Mouse (Mus musculus): ENCODE data around the gene Susd5.
"Not testable (repeated sequence)": the region's sequence is repeated elsewhere in the genome, so short reads cannot be mapped to it uniquely, and the experiment has no call there.

Susd5 gene

GRCm38 (mm10) chr9:114073681-114074080, 16.7 kb downstream of the Susd5 start:
- no peak for DNase-seq

- DNase-seq: no peak
These were observed 29.5 kb downstream of the Susd5 start for GRCm38 (mm10) chr9:114086422-114086821.

- no peak for DNase-seq
These were observed 30.3 kb downstream of the Susd5 start for GRCm38 (mm10) chr9:114087106-114087815.

- DNase-seq: not testable (repeated sequence)
These were observed 31.9 kb downstream of the Susd5 start for GRCm38 (mm10) chr9:114088885-114089284.

DNA sequence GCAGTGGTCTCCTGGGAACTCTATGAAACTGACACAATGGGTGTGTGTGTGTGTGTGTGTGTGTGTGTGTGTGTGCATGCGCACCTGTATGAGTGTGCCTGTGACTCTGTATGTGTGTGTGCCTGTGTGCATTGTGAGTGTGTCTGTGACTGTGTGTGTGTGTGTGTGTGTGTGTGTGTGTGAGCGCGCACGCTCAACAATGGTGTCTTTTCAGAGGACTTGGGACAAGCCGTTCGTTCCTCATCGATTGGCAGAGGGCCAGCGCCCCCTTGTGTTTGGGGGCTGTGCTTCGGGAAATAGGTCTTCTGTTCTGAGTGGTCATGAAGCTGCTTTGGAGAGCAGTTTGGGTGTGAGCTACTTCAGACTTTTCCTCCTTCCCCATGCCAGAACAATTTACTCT, 35.2 kb downstream of the Susd5 start:
- DNase-seq: peak; percentile 62 to 67

- no peak for DNase-seq
These were observed 37.9 kb downstream of the Susd5 start for GRCm38 (mm10) chr9:114094854-114095253.

- DNase-seq: no peak
These were observed 41.9 kb downstream of the Susd5 start for GRCm38 (mm10) chr9:114098716-114099302.

DNA sequence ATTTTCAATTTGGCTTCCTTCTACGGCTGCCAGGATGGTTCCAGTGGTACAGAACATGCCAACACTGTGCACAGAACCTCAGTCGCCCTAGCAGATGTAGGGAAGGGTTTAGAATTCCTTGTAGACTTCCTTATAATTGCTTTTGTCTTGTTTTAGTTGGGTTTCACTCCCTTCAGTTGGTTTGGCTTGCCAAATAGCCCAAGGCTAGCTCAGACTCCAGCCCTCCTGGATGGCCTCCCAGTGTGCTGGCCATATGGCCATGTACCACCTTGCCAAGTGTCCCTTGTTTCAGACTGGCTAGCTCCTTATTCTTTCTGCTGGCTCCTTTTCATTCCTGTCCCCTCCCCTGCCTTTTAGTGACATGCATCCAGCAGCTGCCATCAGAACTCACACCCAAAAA, 53.3 kb downstream of the Susd5 start:
- DNase-seq: no peak

DNA sequence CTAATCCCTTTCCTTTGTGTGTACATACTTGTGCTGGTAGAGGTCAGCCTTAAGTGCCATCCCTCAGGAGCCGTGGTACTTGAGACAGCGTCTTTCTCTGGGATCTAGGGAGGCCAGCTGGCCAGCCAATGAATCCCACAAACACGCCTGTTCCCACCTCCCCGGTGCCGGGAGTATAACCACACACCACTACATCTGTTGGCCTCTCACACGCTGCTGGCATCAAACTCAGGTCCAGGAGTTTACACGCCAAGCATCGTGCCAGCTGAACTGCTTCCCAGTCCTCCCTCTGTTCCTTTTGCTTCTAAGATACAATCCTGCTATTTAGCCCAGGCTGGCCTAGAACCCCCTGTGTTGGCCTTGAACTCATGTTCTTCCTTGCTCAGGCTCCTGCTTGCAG, 54.2 kb downstream of the Susd5 start:
- DNase-seq: no peak

GRCm38 (mm10) chr9:114112226-114112625, 55.3 kb downstream of the Susd5 start:
- no peak for DNase-seq

DNA sequence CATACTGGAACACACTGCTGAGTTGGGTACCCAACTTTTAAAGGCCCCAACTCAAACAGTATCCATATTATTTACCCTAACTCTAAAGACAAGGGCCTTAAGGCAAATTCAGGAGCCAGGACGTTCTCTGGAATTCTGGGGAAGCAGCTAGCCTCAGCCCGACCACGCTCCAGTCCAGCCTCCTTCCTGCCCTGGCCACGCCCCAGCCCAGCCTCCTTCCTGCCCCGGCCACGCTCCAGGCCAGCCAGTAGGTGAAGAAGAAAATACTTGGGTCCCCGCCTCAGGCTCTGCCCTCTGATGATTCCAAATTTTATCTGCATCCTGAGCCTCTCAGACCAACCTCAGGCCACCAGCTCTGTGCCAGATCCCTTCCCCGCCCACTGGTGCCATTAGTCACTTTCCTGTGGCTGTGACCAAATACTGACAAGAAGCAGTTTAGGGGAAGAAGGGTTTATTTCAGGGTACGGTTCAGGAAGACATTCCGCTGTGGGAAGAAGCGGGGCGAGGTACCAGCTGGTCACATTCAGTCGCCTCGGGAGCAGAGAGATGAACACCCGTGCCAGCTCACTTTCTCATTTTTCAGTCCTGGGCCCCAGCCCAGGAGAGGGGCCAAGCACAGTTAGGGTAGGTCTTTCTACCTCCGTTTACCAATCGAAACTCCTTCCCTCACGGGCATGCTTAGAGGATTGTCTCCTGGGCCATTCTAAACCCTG, 57.1 kb downstream of the Susd5 start:
- DNase-seq: peak; percentile 31 to 38

DNA sequence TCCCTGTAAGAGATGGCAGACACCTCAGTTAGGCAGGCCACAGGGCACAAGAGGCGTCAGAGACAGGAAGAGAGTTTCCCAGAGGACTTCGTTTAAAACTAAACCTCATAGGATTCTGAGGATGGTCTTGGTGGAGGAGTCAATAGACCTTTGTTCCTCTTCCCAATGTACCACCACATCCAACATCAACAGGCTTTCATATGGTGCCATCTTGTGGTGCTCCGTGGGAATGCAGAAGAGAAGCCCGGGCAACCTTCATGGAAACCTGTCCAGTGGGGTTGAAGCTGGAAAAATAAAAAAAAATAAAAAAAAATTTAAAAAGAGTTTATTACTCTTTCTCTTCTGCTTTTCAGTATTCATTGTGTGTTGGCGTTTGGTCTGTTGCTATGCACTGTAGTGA, 59.7 kb downstream of the Susd5 start:
- DNase-seq: peak; percentile 80 to 82

DNA sequence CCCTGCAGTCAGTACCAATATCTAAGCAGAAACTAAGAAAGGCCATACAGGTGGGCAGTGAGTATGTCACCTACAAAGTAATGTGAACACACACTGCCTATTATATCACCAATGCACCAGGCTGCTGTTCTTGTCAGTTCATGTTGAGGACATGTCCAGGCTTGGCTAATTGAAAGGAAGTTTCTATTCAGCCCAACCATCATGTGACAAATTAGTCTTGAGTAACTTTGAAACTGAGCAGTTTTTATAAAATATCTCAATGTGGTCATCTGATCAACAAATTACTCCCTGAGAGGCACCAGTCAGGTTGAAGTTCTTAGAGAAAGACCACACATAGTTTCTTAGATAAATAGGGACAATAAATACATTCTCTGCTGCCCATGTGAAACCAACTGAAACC, 65.9 kb downstream of the Susd5 start:
- DNase-seq: not testable (repeated sequence)

DNA sequence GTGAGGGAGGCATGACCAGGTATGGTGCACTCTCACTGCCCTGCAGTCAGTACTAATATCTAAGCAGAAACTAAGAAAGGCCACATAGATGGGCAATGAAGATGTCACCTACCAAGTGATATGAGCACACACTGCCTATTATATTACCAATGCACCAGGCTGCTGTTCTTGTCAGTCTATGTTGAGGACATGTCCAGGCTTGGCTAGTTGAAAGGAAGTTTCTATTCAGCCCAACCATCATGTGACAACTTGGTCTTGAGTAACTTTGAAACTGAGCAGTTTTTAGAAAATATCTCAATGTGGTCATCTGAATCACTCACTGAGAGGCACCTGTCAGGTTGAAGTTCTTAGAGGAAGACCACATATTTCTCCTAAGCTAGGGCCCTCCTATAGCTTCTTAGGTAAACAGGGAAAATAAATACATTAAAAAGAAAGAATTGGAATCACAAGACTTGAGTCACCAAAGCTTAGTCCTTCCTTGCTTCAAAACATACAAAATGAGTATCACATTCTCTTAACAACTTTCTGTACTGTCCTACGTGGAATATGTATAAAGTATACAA, 72.4 kb downstream of the Susd5 start:
- not testable (repeated sequence) for DNase-seq

Data from kidney, postnatal 4 days (tissue).